Mouse (Mus musculus): ENCODE data around the gene Wdr83os. TPM values are rescaled to one million over a fixed set of nuclear protein-coding genes. Genes with fewer than 3 reads are reported as not detected.

Wdr83os gene
- 104 and 111 TPM in 2 replicates for polyA plus RNA-seq (2016; fragmentation: Nextera tagmentation; extraction: Ambion mirVana)

- Histone ChIP-seq H3K4me2 (replicated peaks) (peak within 1 kb of the TSS; percentile 91), H3K9ac (peak within 1 kb of the TSS; percentile 88), H3K36me3 (peaks cover 22% of the 10 kb centered on the region), H3K9me3 (no peaks in the 10 kb centered on the region), H3K4me1 (peaks cover 32% of the 10 kb centered on the region), H3K4me3 (peak within 1 kb of the TSS; percentile 76), H3K27ac (peak within 1 kb of the TSS; percentile 15; the same call in 1 of the 2 replicates), H3K27me3 (replicated peaks) (no peaks in the 10 kb centered on the region)
- under 1% methylated on average over 30 of the region's 30 CpGs for WGBS
- ATAC-seq (ENCODE audit: low FRiP score, low read depth): peak; percentile 15; the same call in 1 of the 2 replicates
These were observed at the start of gene Wdr83os for GRCm38 (mm10) chr8:85080532-85081215. Gene Wdr83os (plus strand): TSS chr8:85080740.

DNA sequence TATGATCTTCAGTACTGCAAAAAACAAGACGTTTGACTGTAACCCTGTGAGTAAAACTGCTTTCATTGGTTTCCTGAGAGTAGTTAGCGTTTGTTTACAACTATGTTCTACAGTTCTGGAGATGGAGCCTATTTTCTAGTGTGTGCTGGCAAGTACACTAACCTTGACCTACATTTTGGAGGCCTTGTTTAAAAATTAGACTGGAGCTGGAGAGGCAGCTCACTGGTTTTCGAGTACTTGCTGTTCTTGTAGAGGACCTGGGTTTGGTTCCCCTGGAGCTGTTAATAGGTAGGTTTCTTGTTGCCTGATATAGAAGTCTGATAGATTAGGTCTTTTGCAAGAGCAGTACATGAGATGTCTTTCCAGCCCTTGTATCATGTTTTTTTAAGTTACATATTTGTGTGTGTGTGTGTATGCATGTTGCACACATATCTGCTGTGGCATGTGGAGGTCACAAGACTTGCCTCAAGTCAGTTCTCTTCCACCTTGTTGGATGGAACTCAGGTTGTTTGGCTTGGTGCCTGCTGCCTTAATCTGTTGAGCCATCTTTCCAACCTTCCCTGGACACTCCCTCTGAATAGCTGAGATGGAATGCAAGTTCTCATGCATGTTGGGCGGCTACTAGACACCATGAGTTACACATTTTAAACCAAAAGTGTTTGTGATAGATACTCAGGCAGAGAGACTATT is 47.8 kb upstream of the Wdr83os start:
- Histone ChIP-seq H3K4me1 (peaks cover 30% of the 10 kb centered on the region), H3K9ac (no peak overlapping the region), H3K4me2 (replicated peaks) (no peak overlapping the region), H3K27me3 (replicated peaks) (no peaks in the 10 kb centered on the region), H3K27ac (no peak overlapping the region), H3K9me3 (no peaks in the 10 kb centered on the region), H3K36me3 (peaks cover 46% of the 10 kb centered on the region), H3K4me3 (no peak overlapping the region)
- ATAC-seq (ENCODE audit: low FRiP score, low read depth): no peak
- WGBS: 88% methylated on average over 4 of the region's 4 CpGs

DNA sequence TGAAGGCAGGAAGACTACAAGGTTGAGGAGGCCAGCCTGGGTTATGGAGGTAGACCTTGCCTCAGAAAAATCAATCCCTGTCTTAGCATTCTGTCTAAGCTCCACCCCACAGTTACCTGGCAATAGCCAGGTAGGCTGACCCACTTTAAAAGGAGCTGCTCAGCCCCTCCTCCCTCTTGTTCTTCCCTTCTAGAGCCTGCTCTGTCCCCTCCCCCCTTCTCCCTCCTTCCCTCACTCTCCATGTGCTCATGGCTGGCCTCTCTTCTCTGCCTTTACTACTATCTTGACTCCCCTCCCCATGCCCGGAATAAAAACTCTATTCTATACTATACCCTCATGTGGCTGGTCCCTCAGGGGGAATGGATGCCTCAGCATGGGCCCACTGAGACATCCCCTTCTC is 46.7 kb upstream of the Wdr83os start:
- ATAC-seq (ENCODE audit: low FRiP score, low read depth): no peak
- Histone ChIP-seq H3K27me3 (replicated peaks) (no peaks in the 10 kb centered on the region), H3K27ac (no peak overlapping the region), H3K36me3 (peaks cover 46% of the 10 kb centered on the region), H3K9me3 (no peaks in the 10 kb centered on the region), H3K4me3 (no peak overlapping the region), H3K9ac (no peak overlapping the region), H3K4me2 (replicated peaks) (no peak overlapping the region), H3K4me1 (peaks cover 30% of the 10 kb centered on the region)
- WGBS: 60% methylated on average over 1 of the region's 1 CpGs

- H3K4me1 ChIP-seq: peaks cover 30% of the 10 kb centered on the region
- H3K4me2 ChIP-seq (replicated peaks): peak overlapping the region; percentile 84
- ATAC-seq (ENCODE audit: low FRiP score, low read depth): no peak
- peaks cover 39% of the 10 kb centered on the region for H3K36me3 ChIP-seq
- H3K27ac ChIP-seq: no peak overlapping the region
- 5% methylated on average over 13 of the region's 13 CpGs for WGBS
- peak overlapping the region; percentile 89; the same call in 1 of the 2 replicates for H3K4me3 ChIP-seq
- H3K9me3 ChIP-seq: no peaks in the 10 kb centered on the region
- H3K27me3 ChIP-seq (replicated peaks): no peaks in the 10 kb centered on the region
- H3K9ac ChIP-seq: no peak overlapping the region
These were observed 45.8 kb upstream of the Wdr83os start for GRCm38 (mm10) chr8:85034764-85035163.

DNA sequence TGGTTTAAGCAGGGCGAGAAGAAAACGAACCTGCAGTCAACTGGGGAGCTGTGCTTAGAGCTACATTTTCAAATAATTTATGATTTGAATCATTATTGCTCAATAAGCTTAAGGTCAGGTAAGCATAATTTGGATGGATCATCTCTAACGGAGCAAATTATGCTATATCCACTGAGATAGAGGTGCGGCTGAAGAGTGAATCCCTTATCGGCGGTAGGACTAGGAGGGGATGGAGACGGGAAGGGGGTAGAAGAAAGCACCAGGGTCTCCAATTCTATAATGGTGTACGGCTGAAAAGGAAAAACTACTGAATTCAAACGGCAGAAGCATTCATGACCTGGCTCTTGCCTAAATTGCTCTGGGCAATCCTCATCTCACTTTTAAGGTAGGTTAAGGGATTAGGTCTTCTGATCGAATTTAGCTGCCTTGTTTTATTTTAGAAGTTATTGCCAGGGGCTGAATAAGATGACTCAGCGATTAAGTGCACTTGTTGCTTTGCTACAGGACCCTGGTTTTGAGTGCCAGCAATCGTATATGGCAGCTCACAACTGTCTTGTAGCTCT is 45.3 kb upstream of the Wdr83os start:
- Histone ChIP-seq H3K9ac (peak overlapping the region; percentile 69; the same call in 1 of the 2 replicates), H3K4me1 (peaks cover 30% of the 10 kb centered on the region), H3K4me3 (peak overlapping the region; percentile 89), H3K27ac (no peak overlapping the region), H3K9me3 (no peaks in the 10 kb centered on the region), H3K27me3 (replicated peaks) (no peaks in the 10 kb centered on the region), H3K36me3 (peaks cover 37% of the 10 kb centered on the region), H3K4me2 (replicated peaks) (peak overlapping the region; percentile 84)
- WGBS: 8% methylated on average over 12 of the region's 12 CpGs
- no peak for ATAC-seq (ENCODE audit: low FRiP score, low read depth)

GRCm38 (mm10) chr8:85035728-85036310 is 44.7 kb upstream of the Wdr83os start:
- peak overlapping the region; percentile 89 for H3K4me3 ChIP-seq
- peak overlapping the region; percentile 84 for H3K4me2 ChIP-seq (replicated peaks)
- ATAC-seq (ENCODE audit: low FRiP score, low read depth): no peak; the same call in 1 of the 2 replicates
- no peaks in the 10 kb centered on the region for H3K9me3 ChIP-seq
- peak overlapping the region; percentile 69 for H3K9ac ChIP-seq
- no peaks in the 10 kb centered on the region for H3K27me3 ChIP-seq (replicated peaks)
- no peak overlapping the region for H3K27ac ChIP-seq
- H3K4me1 ChIP-seq: peaks cover 30% of the 10 kb centered on the region
- WGBS: 2% methylated on average over 15 of the region's 15 CpGs
- peaks cover 38% of the 10 kb centered on the region for H3K36me3 ChIP-seq

- WGBS: 0% methylated on average over 9 of the region's 9 CpGs
- Histone ChIP-seq H3K4me2 (replicated peaks) (peak overlapping the region; percentile 84), H3K9ac (peak overlapping the region; percentile 69)
These were observed 44.2 kb upstream of the Wdr83os start for GRCm38 (mm10) chr8:85036381-85036717.

DNA sequence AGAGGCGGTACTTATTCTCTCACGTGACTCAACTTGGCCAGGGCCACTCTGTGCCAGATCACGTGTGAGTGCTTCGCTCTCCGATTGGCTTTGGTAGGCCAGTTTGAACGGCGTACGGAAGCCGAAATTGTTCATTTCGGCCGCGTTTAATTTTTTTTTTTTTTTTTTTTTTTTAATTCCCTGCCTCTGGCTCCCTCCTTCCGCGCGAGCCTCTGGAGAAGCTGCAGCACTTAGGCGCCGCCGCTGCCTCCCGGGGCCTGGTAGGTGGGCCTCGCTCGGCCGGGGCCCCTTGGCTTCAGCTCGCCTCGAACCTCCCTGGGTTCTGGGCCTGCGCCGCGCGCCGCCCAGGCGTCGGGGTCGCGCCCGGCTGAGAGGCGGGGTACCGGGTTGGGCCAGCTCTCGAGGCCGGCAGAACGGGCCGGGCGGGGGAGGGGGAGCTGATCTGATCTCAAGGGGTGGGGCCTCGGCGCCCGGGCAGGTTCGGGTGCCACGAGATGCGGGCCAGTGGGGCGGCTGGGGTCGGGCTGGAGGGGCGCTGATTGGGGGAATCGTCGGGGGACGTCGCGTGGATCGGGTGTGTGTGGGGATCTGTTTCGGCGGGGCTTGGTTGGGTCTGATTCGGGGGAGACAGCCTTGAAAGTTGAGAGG is 43.7 kb upstream of the Wdr83os start, which contains the start of gene Tnpo2:
Gene Tnpo2, plus strand, starts transcription at position 198 of the 648 bp plus-strand sequence.
- peak within 1 kb of the TSS; percentile 89 for H3K4me3 ChIP-seq
- H3K4me2 ChIP-seq (replicated peaks): peak within 1 kb of the TSS; percentile 99
- peak within 1 kb of the TSS; percentile 98 for H3K27ac ChIP-seq
- under 1% methylated on average over 59 of the region's 59 CpGs for WGBS
- peaks cover 39% of the 10 kb centered on the region for H3K36me3 ChIP-seq
- H3K9ac ChIP-seq: peak within 1 kb of the TSS; percentile 95
- H3K9me3 ChIP-seq: no peaks in the 10 kb centered on the region
- peaks cover 30% of the 10 kb centered on the region for H3K4me1 ChIP-seq
- H3K27me3 ChIP-seq (replicated peaks): no peaks in the 10 kb centered on the region
- peak; percentile 92 for ATAC-seq (ENCODE audit: low FRiP score, low read depth)

More at GRCm38 (mm10) chr8:85036381-85036717, 44.2 kb upstream of the Wdr83os start:
- Histone ChIP-seq H3K27me3 (replicated peaks) (no peaks in the 10 kb centered on the region), H3K36me3 (peaks cover 39% of the 10 kb centered on the region), H3K4me1 (peaks cover 30% of the 10 kb centered on the region), H3K27ac (no peak overlapping the region), H3K9me3 (no peaks in the 10 kb centered on the region), H3K4me3 (peak overlapping the region; percentile 89)
- ATAC-seq (ENCODE audit: low FRiP score, low read depth): peak; percentile 23

DNA sequence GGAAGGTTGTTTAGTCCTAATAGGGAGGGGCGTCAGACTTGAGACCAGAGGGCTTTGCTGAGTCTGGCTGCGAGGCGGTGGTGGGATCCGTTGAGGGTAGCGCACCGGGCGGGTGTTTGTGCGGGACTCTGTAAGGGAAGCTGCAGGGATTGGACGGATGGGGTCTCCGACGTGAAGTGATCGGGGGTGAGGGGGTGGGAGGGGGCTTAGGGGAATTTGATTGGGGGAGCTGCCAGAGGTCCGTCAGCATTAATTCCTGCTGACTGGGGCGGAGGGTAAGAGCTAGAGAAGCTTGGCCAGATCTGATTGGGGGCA is 43.2 kb upstream of the Wdr83os start:
- Histone ChIP-seq H3K27me3 (replicated peaks) (no peaks in the 10 kb centered on the region), H3K36me3 (peaks cover 39% of the 10 kb centered on the region), H3K4me1 (peaks cover 30% of the 10 kb centered on the region), H3K4me2 (replicated peaks) (peak overlapping the region; percentile 99), H3K9me3 (no peaks in the 10 kb centered on the region), H3K27ac (peak overlapping the region; percentile 98), H3K9ac (peak overlapping the region; percentile 95), H3K4me3 (peak overlapping the region; percentile 89)
- ATAC-seq (ENCODE audit: low FRiP score, low read depth): peak; percentile 75
- under 1% methylated on average over 14 of the region's 14 CpGs for WGBS

- H3K36me3 ChIP-seq: peaks cover 35% of the 10 kb centered on the region
- H3K4me3 ChIP-seq: peak overlapping the region; percentile 89
- H3K27ac ChIP-seq: peak overlapping the region; percentile 98
- WGBS: under 1% methylated on average over 57 of the region's 57 CpGs
- ATAC-seq (ENCODE audit: low FRiP score, low read depth): no peak
- peak overlapping the region; percentile 99 for H3K4me2 ChIP-seq (replicated peaks)
- H3K27me3 ChIP-seq (replicated peaks): no peaks in the 10 kb centered on the region
- H3K9me3 ChIP-seq: no peaks in the 10 kb centered on the region
- H3K9ac ChIP-seq: peak overlapping the region; percentile 95
- H3K4me1 ChIP-seq: peaks cover 30% of the 10 kb centered on the region
These were observed 42.6 kb upstream of the Wdr83os start for GRCm38 (mm10) chr8:85037681-85038531.

DNA sequence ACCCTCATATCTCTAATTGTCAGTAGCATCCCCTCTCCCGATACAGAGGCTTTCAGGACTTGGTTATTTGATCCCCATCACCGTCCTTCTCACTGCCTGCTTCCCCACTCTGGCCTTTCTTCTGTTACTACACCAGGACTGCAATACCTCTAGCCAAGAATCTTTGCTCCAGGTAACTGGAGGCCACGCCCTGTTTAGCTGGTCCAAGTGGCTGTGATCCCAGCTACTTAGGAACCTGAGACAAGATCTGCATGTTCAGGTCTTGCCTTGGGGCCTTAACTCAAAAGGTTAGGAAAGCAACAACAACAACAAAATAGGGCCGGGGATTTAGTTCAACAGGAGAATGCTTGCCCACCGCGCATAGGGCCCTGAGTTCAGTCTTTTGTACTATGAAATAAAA is 36.9 kb upstream of the Wdr83os start:
- H3K4me3 ChIP-seq: no peak overlapping the region
- no peaks in the 10 kb centered on the region for H3K27me3 ChIP-seq (replicated peaks)
- WGBS: 96% methylated on average over 6 of the region's 6 CpGs
- no peak overlapping the region for H3K27ac ChIP-seq
- no peak overlapping the region for H3K9ac ChIP-seq
- peaks cover 80% of the 10 kb centered on the region for H3K36me3 ChIP-seq
- H3K9me3 ChIP-seq: no peaks in the 10 kb centered on the region
- H3K4me1 ChIP-seq: peaks cover 7% of the 10 kb centered on the region
- no peak for ATAC-seq (ENCODE audit: low FRiP score, low read depth)
- no peak overlapping the region for H3K4me2 ChIP-seq (replicated peaks)

Measured in neural tube, embryonic 12.5 days (tissue).